Mouse (Mus musculus) liver, adult 2 months (tissue): ENCODE results near the gene Prkca. TPM values are rescaled to one million over a fixed set of nuclear protein-coding genes. Genes with fewer than 3 reads are reported as not detected.

Experiments
- DNase-seq: peaks from one replicate; pipeline ENCODE4 v3.0.0-alpha.2; 2011; ENCODE audit warnings: low read depth, low spot score; ENCODE audit errors: extremely low read depth
- H3K27ac ChIP-seq: fragments of 200-500 bp; replicated peaks from 2 replicates; pipeline ENCODE4 v1.5.1; 2012; ENCODE audit warnings: low read depth, mild to moderate bottlenecking, control low read depth, inconsistent platforms, low read length; ENCODE audit not compliant: insufficient read depth
- H3K27me3 ChIP-seq: fragments of 200-500 bp; 2 replicates; pipeline ENCODE4 v1.6.1; 2012; ENCODE audit warnings: mild to moderate bottlenecking, moderate library complexity, low read length, inconsistent platforms; ENCODE audit not compliant: control insufficient read depth, insufficient read depth
- H3K36me3 ChIP-seq: fragments of 200-500 bp; 2 replicates; pipeline ENCODE4 v1.6.1; 2012; ENCODE audit warnings: low read length, inconsistent platforms; ENCODE audit not compliant: control insufficient read depth, insufficient read depth
- H3K4me1 ChIP-seq: fragments of 200-500 bp; 2 replicates; pipeline ENCODE4 v1.6.1; 2011; ENCODE audit warnings: low read length; ENCODE audit not compliant: control insufficient read depth, insufficient read depth
- H3K4me3 ChIP-seq: fragments of 200-500 bp; 2 replicates; pipeline ENCODE4 v1.5.1; 2011; ENCODE audit warnings: low read depth, mild to moderate bottlenecking, control low read depth, low read length, moderate library complexity; ENCODE audit not compliant: insufficient read depth
- H3K79me2 ChIP-seq: fragments of 200-500 bp; 2 replicates; pipeline ENCODE4 v1.6.1; 2012; ENCODE audit warnings: inconsistent platforms, mild to moderate bottlenecking, low read length, moderate library complexity; ENCODE audit not compliant: control insufficient read depth, insufficient read depth
- H3K9ac ChIP-seq: fragments of 200-500 bp; 2 replicates; pipeline ENCODE4 v1.6.1; 2012; ENCODE audit warnings: low read depth, mild to moderate bottlenecking, control low read depth, inconsistent platforms, low read length
- CTCF ChIP-seq: fragments of 200-500 bp; IDR thresholded peaks from 2 replicates; pipeline ENCODE4 v1.5.1; 2011; ENCODE audit warnings: low read depth, low read length, control low read depth
- POLR2A ChIP-seq: fragments of 200-500 bp; IDR thresholded peaks from 2 replicates; pipeline ENCODE4 v1.6.1; 2011; ENCODE audit warnings: low read length, control low read depth; ENCODE audit not compliant: insufficient read depth; ENCODE audit errors: extremely low read depth
- WGBS: fragments of 180-500 bp; shearing (Covaris S2); methylation state at CpG from one replicate; pipeline ENCODE4 v1.1.7; 2018; 5-methylcytosine and 5-hydroxymethylcytosine counted together
- polyA plus RNA-seq: library from polyadenylated mRNA; depleted of rRNA; stranded (reverse); fragments of >200 nt; gene quantifications from 2 replicates; pipeline ENCODE4 v1.2.3, GENCODE M21; 2012
- total RNA-seq: library from RNA; depleted of rRNA; stranded (reverse); fragments of >200 nt; gene quantifications from 2 replicates; pipeline ENCODE4 v1.2.3, GENCODE M21; 2014

Gene Prkca
- total and polyA plus RNA-seq, 2 experiments: 2.8 to 4.3 TPM

DNA sequence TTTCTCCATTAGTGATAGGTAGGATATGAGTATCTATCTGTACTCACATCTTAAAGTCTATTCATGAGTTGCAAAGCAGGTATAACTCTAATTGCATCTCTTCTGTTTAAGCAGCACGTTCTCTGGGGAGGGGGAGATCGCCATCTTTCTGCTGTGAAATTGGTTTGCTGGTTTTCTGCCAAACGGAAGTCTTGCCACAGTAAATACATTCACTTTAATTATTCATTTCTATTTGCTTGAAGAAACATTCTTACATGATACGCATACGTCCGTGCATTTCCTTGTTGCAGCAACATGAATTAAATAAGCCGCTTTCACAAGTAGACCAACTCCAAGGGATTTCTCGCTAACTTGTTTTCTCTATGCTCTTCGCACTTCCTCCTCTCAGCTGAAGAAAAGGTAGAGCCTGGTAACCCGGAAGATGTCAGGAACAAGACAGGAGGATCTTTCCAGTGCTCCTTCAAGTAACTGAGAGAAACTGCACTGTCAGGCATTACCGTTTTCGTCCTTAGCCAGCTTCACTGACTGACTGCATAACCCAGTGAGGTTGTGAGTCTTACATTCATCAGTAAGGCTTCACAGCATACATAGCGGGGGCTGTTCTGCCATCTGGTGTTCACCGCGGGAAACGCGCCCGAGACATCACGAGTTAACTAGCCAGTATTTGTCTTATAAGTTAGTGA, 34.1 kb upstream of the Prkca start:
- Histone ChIP-seq H3K4me1 (no peaks in the 10 kb centered on the region; the same call in 1 of the 2 replicates), H3K27me3 (no peaks in the 10 kb centered on the region), H3K79me2 (no peaks in the 10 kb centered on the region), H3K36me3 (no peaks in the 10 kb centered on the region), H3K9ac (no peak overlapping the region), H3K27ac (no peak overlapping the region), H3K4me3 (no peak overlapping the region)
- TF ChIP-seq POLR2A: no peak
- peak; percentile 99 for TF ChIP-seq CTCF
- DNase-seq: peak; percentile 67
- WGBS: 38% methylated on average over 19 of the region's 19 CpGs

DNA sequence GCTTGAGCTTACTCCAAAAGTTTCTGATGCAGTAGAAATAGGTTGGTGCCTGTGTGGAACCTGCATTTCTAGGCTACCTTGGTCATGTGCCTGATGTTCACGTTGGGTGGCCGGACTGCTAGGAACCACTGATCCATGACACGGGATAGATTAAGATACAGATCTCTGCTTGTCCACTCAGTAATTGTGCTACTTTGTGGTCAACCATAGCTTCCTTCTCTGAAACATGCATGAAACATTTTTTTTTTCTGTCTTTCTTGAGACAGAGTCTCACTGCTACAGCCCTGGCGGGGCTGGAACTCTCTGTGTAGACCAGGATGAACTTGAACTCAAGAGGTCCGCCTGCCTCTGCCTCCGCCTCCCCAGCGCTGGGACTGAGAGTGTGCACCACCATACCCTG, 33.1 kb upstream of the Prkca start:
- no peak overlapping the region for H3K9ac ChIP-seq
- no peak for DNase-seq
- no peak overlapping the region for H3K4me3 ChIP-seq
- TF ChIP-seq CTCF (no peak), POLR2A (no peak)
- H3K36me3 ChIP-seq: no peaks in the 10 kb centered on the region
- WGBS: 91% methylated on average over 7 of the region's 7 CpGs
- no peak overlapping the region for H3K27ac ChIP-seq
- H3K27me3 ChIP-seq: no peaks in the 10 kb centered on the region
- no peaks in the 10 kb centered on the region for H3K79me2 ChIP-seq
- H3K4me1 ChIP-seq: no peaks in the 10 kb centered on the region; the same call in 1 of the 2 replicates

DNA sequence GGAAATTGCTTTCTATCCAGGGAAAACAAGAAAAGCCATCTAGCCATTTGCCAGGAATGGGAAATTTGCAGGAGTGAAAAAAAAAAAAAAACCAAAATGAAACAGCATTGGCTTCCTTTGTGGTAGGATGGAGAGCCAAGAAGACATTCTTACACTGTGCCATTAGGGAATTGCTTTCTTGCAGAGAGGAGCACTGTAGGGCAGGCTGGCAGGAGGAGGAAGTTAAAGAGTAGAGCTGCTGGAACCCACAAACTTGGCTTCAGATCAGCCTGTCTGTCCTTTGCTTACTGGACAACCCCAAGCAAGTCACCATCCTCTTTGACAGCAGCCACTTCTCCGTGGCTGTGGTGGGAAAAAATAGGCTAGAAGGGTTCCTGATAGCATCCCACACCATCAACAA, 23.3 kb upstream of the Prkca start:
- H3K27me3 ChIP-seq: no peaks in the 10 kb centered on the region; the same call in 1 of the 2 replicates
- no peak overlapping the region for H3K27ac ChIP-seq
- TF ChIP-seq CTCF (no peak), POLR2A (no peak)
- 77% methylated on average over 1 of the region's 1 CpGs for WGBS
- no peak overlapping the region for H3K9ac ChIP-seq
- H3K4me1 ChIP-seq: peaks cover 4% of the 10 kb centered on the region; the same call in 1 of the 2 replicates
- no peaks in the 10 kb centered on the region for H3K36me3 ChIP-seq
- no peak overlapping the region for H3K4me3 ChIP-seq
- H3K79me2 ChIP-seq: no peaks in the 10 kb centered on the region
- DNase-seq: no peak

DNA sequence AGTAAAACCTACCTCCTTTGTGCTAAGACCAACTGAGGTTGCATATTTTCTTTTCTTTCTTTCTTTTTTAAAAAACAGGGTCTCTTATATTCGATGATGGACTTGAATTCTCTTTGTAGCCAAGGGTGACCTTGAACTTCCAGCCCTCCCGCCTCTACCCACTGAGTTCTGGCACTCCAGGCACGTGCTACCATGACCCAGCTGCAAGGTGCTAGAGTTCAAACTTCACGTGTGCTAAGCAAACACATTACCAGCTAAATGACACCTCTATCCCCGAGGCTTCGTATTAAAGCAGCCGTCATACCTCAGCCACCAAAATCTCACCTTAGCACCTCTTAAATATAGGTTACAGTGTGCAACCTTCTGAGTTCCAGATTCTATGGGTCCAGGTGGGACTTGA, 21.9 kb upstream of the Prkca start:
- Histone ChIP-seq H3K4me1 (peaks cover 4% of the 10 kb centered on the region; the same call in 1 of the 2 replicates), H3K9ac (no peak overlapping the region), H3K27ac (no peak overlapping the region), H3K4me3 (no peak overlapping the region), H3K27me3 (no peaks in the 10 kb centered on the region; the same call in 1 of the 2 replicates), H3K36me3 (no peaks in the 10 kb centered on the region), H3K79me2 (no peaks in the 10 kb centered on the region)
- 15% methylated on average over 7 of the region's 7 CpGs for WGBS
- TF ChIP-seq CTCF: no peak
- DNase-seq: peak; percentile 82

- Histone ChIP-seq H3K4me1 (peaks cover 4% of the 10 kb centered on the region; the same call in 1 of the 2 replicates), H3K4me3 (no peak overlapping the region), H3K36me3 (no peaks in the 10 kb centered on the region), H3K27me3 (no peaks in the 10 kb centered on the region; the same call in 1 of the 2 replicates), H3K27ac (no peak overlapping the region), H3K9ac (no peak overlapping the region), H3K79me2 (no peaks in the 10 kb centered on the region)
- DNase-seq: peak; percentile 78
- WGBS: 9% methylated on average over 6 of the region's 7 CpGs
- no peak for TF ChIP-seq CTCF
These were observed 21.3 kb upstream of the Prkca start for GRCm38 (mm10) chr11:108364945-108365589.

DNA sequence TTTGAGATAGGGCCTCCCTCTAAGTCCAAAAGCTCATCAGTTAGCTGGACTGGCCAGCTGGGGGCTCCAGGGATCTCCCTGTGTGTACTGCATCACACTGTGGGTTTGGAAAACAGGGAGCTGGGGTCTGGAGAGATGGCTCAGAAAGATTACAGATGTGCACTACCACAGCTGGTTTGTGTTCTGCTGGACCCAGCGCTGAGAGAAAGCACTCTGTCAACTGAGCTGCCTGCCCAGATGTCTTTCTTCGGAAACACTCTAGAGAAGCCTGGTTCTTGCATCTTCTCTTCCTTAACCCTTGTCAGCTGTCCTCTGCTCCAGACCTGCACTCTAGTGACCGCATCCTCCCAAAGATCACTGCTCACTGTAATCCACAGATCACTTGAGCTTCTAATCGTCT, 20.3 kb upstream of the Prkca start:
- Histone ChIP-seq H3K27ac (no peak overlapping the region), H3K9ac (no peak overlapping the region), H3K4me3 (no peak overlapping the region), H3K4me1 (peaks cover 4% of the 10 kb centered on the region; the same call in 1 of the 2 replicates), H3K36me3 (no peaks in the 10 kb centered on the region), H3K79me2 (no peaks in the 10 kb centered on the region), H3K27me3 (no peaks in the 10 kb centered on the region; the same call in 1 of the 2 replicates)
- DNase-seq: no peak
- TF ChIP-seq POLR2A: no peak
- TF ChIP-seq CTCF: no peak
- WGBS: 91% methylated on average over 4 of the region's 4 CpGs
